Mouse (Mus musculus): ENCODE data around the gene Tacc2. TPM values are rescaled to one million over a fixed set of nuclear protein-coding genes. Genes with fewer than 3 reads are reported as not detected.

Tacc2 gene
- polyA plus RNA-seq, 1 experiment from 2014 or later, result 69.4 TPM

GRCm38 (mm10) chr7:130677541-130678274 lies 100.5 kb downstream of the Tacc2 start:
- H3K9ac ChIP-seq, result no peak overlapping the region
- H3K27ac ChIP-seq, result peak overlapping the region; percentile 74
- peak; percentile 45 for ATAC-seq (ENCODE audit: low FRiP score)
- H3K4me2 ChIP-seq (replicated peaks), result no peak overlapping the region
- H3K36me3 ChIP-seq, result no peaks in the 10 kb centered on the region
- H3K4me3 ChIP-seq, result no peak overlapping the region
- no peaks in the 10 kb centered on the region for H3K27me3 ChIP-seq
- no peaks in the 10 kb centered on the region for H3K9me3 ChIP-seq (replicated peaks)
- WGBS, result 68% methylated on average over 12 of the region's 12 CpGs
- peaks cover 32% of the 10 kb centered on the region for H3K4me1 ChIP-seq

DNA sequence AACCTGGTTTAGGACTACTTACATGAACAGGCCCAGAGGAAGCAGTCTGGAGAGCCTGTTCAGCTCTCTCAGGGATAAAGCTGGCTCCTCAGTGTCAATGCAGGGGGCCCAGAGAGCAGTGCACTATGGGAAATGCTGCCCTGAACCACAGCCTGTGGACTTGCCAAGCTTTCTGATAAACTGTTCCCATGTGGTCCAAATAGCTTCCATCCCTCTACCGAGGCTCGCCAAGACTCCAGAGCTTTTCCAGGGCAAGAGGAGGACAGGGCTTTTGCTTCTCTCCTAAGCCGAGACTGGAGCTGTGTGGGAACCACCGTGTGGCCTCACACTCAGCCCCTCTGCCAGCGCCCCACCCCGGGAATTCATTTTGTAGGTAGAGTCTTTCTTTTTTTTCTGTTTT lies 101.2 kb downstream of the Tacc2 start:
- WGBS, result 88% methylated on average over 6 of the region's 6 CpGs
- Histone ChIP-seq H3K36me3 (no peaks in the 10 kb centered on the region), H3K9ac (no peak overlapping the region), H3K27me3 (no peaks in the 10 kb centered on the region), H3K4me3 (no peak overlapping the region), H3K27ac (peak overlapping the region; percentile 74), H3K4me2 (replicated peaks) (no peak overlapping the region), H3K9me3 (replicated peaks) (no peaks in the 10 kb centered on the region), H3K4me1 (peaks cover 29% of the 10 kb centered on the region)
- ATAC-seq (ENCODE audit: low FRiP score), result no peak

GRCm38 (mm10) chr7:130681798-130682197 lies 104.6 kb downstream of the Tacc2 start:
- Histone ChIP-seq H3K27ac (no peak overlapping the region), H3K9ac (no peak overlapping the region; the same call in 1 of the 2 replicates), H3K27me3 (no peaks in the 10 kb centered on the region), H3K4me3 (no peak overlapping the region), H3K4me1 (peaks cover 21% of the 10 kb centered on the region), H3K9me3 (replicated peaks) (no peaks in the 10 kb centered on the region), H3K4me2 (replicated peaks) (no peak overlapping the region), H3K36me3 (no peaks in the 10 kb centered on the region)
- ATAC-seq (ENCODE audit: low FRiP score), result no peak
- 85% methylated on average over 4 of the region's 4 CpGs for WGBS

GRCm38 (mm10) chr7:130688601-130689000 lies 111.4 kb downstream of the Tacc2 start:
- Histone ChIP-seq H3K9ac (no peak overlapping the region), H3K27ac (no peak overlapping the region)

DNA sequence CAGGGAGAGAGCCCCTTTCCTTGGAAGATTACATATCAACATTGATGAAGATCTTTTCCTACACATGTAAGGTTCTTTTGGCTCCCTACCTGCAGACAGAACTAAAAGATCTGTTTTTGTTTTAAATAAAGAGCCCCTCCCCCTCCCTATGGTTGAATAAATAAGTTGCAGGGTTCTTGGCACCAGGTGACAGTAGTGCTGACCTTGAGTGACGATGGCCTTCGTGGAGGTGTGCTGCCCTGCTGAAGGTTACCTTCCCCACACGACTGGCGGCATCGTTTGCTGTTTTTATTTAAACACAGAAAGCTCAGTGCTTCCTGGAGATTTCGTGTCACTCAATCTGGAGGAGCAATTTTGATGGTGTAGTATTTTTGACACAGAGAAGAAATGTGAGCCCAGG lies 113.6 kb downstream of the Tacc2 start:
- ATAC-seq (ENCODE audit: low FRiP score), result no peak
- Histone ChIP-seq H3K9ac (no peak overlapping the region), H3K9me3 (replicated peaks) (no peaks in the 10 kb centered on the region), H3K36me3 (no peaks in the 10 kb centered on the region), H3K4me3 (no peak overlapping the region), H3K27me3 (no peaks in the 10 kb centered on the region), H3K4me2 (replicated peaks) (no peak overlapping the region), H3K27ac (no peak overlapping the region), H3K4me1 (peaks cover 34% of the 10 kb centered on the region)
- WGBS, result 79% methylated on average over 6 of the region's 6 CpGs

More at GRCm38 (mm10) chr7:130688601-130689000, 111.4 kb downstream of the Tacc2 start:
- ATAC-seq (ENCODE audit: low FRiP score), result no peak
- 78% methylated on average over 4 of the region's 4 CpGs for WGBS
- no peak overlapping the region for H3K4me3 ChIP-seq
- H3K4me2 ChIP-seq (replicated peaks), result no peak overlapping the region
- H3K4me1 ChIP-seq, result peaks cover 14% of the 10 kb centered on the region
- no peaks in the 10 kb centered on the region for H3K36me3 ChIP-seq
- H3K9me3 ChIP-seq (replicated peaks), result no peaks in the 10 kb centered on the region
- no peaks in the 10 kb centered on the region for H3K27me3 ChIP-seq

DNA sequence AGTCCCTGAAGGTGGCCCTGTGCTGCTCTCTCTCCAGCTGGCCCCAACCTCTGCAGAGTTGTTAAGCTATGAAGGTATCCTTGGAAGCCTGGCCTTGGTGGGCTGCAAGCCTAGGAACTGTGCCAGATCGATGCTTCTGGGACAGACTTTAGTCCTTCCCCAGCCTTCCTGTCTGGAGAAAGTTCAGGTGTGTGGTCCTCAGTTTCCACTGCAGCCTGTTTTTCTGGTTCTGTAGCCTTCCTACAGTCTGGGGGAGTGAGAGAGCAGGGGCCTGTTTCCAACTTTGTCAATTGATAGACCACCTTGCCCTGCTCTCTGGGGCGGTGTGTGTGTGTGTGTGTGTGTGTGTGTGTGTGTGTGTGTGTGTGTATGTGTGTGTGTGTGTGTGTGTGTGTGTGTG lies 114.7 kb downstream of the Tacc2 start:
- Histone ChIP-seq H3K36me3 (no peaks in the 10 kb centered on the region), H3K4me2 (replicated peaks) (peak overlapping the region; percentile 74), H3K27me3 (no peaks in the 10 kb centered on the region), H3K4me1 (peaks cover 42% of the 10 kb centered on the region), H3K4me3 (peak overlapping the region; percentile 80), H3K9me3 (replicated peaks) (no peaks in the 10 kb centered on the region), H3K27ac (peak overlapping the region; percentile 99), H3K9ac (peak overlapping the region; percentile 95)
- peak; percentile 1; the same call in 1 of the 2 replicates for ATAC-seq (ENCODE audit: low FRiP score)
- WGBS, result 69% methylated on average over 1 of the region's 2 CpGs

DNA sequence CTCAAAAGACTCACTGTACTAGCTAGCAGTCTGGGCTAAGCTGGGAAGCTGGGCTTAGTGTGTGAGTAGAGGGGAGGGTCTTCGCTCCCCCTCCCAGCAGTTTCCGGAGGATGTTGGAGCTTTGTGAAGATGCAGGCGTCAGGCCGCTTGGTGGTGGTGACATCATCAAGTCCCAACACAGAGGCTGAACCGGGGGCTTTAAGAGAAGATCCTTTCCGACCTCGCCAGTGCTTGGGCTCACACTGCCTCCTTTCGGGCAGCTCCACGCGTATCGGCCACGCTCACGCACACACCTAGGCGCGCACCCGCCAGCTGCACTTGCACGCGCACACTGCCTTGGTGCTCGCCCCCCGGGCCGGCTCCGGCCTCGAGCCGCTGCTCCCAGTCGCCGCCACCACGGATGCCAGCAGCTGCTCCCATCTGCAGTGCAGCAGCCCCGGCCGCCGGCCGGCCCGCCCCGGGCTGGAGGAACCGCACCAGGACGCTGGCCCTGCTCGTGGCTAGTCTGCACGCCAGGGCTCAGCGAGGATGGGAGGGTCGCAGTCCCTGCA lies 115.2 kb downstream of the Tacc2 start:
- Histone ChIP-seq H3K9me3 (replicated peaks) (no peaks in the 10 kb centered on the region), H3K36me3 (no peaks in the 10 kb centered on the region), H3K4me3 (peak overlapping the region; percentile 80), H3K27me3 (no peaks in the 10 kb centered on the region), H3K27ac (peak overlapping the region; percentile 99), H3K4me2 (replicated peaks) (peak overlapping the region; percentile 74), H3K9ac (peak overlapping the region; percentile 95), H3K4me1 (peaks cover 48% of the 10 kb centered on the region)
- WGBS, result under 1% methylated on average over 39 of the region's 39 CpGs
- ATAC-seq (ENCODE audit: low FRiP score), result peak; percentile 88

DNA sequence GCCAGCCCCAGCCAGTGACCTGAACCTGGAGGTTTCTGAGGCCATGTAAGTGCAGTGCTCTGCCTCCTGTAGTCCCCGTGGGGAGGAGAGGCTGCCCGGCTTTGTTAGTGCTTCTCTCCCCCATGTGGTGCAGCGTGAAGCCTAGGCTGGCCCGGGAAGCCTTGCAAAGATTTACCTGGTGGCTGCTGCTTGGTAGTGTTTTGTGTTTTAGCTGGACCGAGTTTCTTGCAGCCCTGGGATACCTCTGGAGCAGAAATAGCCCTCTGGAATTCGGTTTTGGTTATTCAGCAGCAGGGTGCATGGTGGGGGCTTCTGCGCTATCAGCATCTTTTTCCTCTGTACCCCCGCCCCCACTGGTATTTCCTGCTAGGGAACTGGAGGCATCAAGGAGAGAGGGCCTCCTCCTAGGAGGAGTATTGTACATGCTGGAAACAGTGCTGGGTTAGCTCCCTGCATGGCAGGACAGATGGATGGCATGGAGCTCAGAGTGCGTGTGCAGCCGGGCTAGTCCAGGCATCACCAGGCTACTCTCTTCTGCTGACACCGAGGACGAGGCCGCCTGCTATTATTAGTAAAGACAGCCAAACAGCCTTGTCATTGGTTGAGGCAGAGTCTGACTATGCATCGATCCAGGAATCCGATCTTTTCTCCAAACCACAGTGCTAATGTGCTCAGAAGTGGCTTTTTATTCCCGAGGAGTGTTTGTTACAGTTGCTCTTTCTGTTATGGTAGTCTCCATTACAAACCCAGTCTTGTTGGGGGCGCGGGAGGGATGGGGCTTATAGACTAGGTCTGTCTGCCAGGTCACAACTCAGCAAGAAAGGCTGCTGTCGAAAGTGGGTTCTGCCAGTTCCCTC lies 115.9 kb downstream of the Tacc2 start:
- WGBS, result 1% methylated on average over 19 of the region's 19 CpGs
- H3K27me3 ChIP-seq, result no peaks in the 10 kb centered on the region
- H3K9me3 ChIP-seq (replicated peaks), result no peaks in the 10 kb centered on the region
- H3K4me1 ChIP-seq, result peaks cover 50% of the 10 kb centered on the region
- peak; percentile 75 for ATAC-seq (ENCODE audit: low FRiP score)
- peak overlapping the region; percentile 74 for H3K4me2 ChIP-seq (replicated peaks)
- peak overlapping the region; percentile 95 for H3K9ac ChIP-seq
- H3K36me3 ChIP-seq, result no peaks in the 10 kb centered on the region
- peak overlapping the region; percentile 80 for H3K4me3 ChIP-seq
- peak overlapping the region; percentile 99 for H3K27ac ChIP-seq

GRCm38 (mm10) chr7:130693800-130694193 lies 116.6 kb downstream of the Tacc2 start:
- Histone ChIP-seq H3K9ac (peak overlapping the region; percentile 95), H3K27me3 (no peaks in the 10 kb centered on the region), H3K36me3 (no peaks in the 10 kb centered on the region), H3K4me3 (peak overlapping the region; percentile 80), H3K4me2 (replicated peaks) (peak overlapping the region; percentile 74), H3K4me1 (peaks cover 56% of the 10 kb centered on the region), H3K27ac (peak overlapping the region; percentile 99), H3K9me3 (replicated peaks) (no peaks in the 10 kb centered on the region)
- peak; percentile 44; the same call in 1 of the 2 replicates for ATAC-seq (ENCODE audit: low FRiP score)
- 16% methylated on average over 11 of the region's 11 CpGs for WGBS

DNA sequence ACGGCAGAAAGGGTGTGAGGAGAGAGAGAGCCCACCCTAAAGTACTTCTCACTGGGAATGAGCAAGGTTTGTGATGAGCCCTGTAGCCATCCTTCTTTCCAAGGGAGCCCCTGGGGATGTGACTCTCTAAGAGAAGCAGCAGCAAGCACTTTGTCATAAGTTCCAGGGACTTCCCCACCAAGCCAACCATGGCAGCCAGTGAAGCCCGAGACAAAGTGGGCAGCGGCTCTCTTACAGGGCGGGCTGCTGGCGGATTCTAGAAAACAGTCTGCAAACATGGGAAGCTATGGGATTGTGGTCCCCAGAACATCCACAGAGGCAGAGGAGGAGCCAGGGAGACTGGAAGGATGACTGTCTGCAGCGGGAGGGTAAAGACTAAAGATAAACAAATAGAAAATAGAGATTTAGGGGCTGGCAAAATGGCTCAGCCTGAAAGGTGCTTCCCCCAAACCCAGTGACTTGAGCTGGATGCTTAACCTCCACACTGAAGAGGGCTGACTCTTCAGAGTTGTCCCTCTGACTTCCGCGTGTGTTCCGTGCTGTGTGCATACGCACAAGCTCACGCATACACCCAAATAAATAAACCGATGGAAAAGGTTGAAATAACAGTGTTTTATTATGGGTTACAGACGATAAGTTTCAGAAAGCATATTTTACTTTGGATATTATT lies 118.6 kb downstream of the Tacc2 start:
- Histone ChIP-seq H3K4me2 (replicated peaks) (peak overlapping the region; percentile 74), H3K27me3 (no peaks in the 10 kb centered on the region), H3K9ac (no peak overlapping the region), H3K36me3 (peaks cover 5% of the 10 kb centered on the region; the same call in 1 of the 2 replicates), H3K27ac (peak overlapping the region; percentile 12; the same call in 1 of the 2 replicates), H3K4me1 (peaks cover 61% of the 10 kb centered on the region), H3K4me3 (no peak overlapping the region), H3K9me3 (replicated peaks) (no peaks in the 10 kb centered on the region)
- 73% methylated on average over 13 of the region's 13 CpGs for WGBS
- ATAC-seq (ENCODE audit: low FRiP score), result no peak

DNA sequence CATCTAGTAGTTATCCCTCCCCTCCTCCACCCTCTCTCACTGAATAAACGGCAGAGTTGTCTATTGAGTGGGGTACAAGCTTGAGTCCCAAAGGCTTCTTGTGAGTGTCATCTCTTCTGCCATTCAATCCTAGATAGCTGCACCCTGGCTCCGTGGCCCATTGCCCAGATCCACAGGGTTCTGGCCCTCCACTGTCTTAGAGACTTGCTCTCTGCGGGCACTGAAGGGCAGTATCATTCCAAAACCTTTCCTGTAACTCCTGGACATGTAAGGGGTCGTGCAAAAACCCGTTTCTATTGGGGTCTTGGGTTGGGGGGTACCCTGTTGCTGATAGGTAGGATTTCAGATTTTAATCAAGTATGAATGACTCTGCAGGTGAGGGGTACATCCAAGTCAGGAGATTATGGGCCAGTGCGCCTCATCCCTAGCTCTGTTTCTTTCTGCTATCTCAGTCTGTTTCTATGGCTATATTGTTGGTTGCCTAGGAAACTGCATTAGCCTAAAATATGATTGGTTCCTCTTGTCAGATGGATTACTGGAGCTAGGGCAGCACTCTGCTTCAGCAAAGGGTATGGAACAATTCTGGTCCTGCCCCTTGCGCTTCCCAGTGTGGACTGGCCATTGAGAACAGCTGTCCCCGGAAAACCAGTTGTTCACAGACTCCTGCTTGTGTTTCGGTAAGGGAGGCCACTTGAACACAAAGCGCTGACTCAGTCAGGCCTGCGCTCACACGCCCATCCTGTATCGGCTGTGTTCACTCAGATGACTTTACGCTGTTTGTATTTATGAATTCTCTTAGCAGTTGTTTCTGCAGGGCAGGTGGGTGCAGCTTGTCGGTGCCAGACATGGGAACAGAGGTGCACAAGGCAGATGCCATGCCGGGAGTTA lies 119.4 kb downstream of the Tacc2 start:
- H3K4me2 ChIP-seq (replicated peaks), result peak overlapping the region; percentile 7
- no peak overlapping the region for H3K9ac ChIP-seq
- no peak for ATAC-seq (ENCODE audit: low FRiP score)
- H3K4me3 ChIP-seq, result no peak overlapping the region
- WGBS, result 77% methylated on average over 16 of the region's 16 CpGs
- peaks cover 5% of the 10 kb centered on the region; the same call in 1 of the 2 replicates for H3K36me3 ChIP-seq
- H3K27me3 ChIP-seq, result no peaks in the 10 kb centered on the region
- no peak overlapping the region for H3K27ac ChIP-seq
- peaks cover 59% of the 10 kb centered on the region for H3K4me1 ChIP-seq
- no peaks in the 10 kb centered on the region for H3K9me3 ChIP-seq (replicated peaks)

Measured in hindbrain, embryonic 12.5 days (tissue).